Mouse (Mus musculus): ENCODE data around the gene E2f6.

The E2f6 gene

DNA sequence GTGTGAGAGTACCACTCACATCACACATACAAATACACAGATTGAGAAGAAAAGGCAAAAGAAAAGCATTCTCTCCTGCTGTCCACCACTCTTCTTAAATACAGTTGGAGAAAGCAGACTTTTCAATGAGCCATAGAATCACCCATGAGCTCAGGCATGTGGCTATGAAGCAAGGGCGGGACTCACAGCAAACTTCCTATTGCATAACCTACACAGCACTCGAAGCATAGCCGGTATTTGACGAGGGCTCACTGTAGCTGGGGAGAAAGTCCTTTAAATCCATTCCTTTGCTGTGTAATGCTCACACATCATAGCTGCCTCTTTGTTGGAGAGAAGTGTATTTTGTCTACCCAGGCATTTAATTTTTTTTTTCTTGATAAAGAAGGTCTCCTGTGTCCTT lies 64.5 kb downstream of the E2f6 start:
- Histone ChIP-seq H3K4me3 (replicated peaks; ENCODE audit: low read length) (no peak overlapping the region), H3K27me3 (ENCODE audit: insufficient read depth, low read length) (no peaks in the 10 kb centered on the region), H3K4me1 (replicated peaks; ENCODE audit: low read depth, low read length) (peaks cover 17% of the 10 kb centered on the region), H3K36me3 (ENCODE audit: insufficient read depth, low read length) (no peaks in the 10 kb centered on the region), H3K9me3 (ENCODE audit: low read length) (peaks cover 3% of the 10 kb centered on the region; the same call in 1 of the 2 replicates)
- no peak for TF ChIP-seq POU5F1 (IDR thresholded peaks at IDR 0.05; ENCODE audit: borderline replicate concordance, low read length)
- TF ChIP-seq NANOG (IDR thresholded peaks at IDR 0.05; ENCODE audit: borderline replicate concordance, low read length), result no peak

DNA sequence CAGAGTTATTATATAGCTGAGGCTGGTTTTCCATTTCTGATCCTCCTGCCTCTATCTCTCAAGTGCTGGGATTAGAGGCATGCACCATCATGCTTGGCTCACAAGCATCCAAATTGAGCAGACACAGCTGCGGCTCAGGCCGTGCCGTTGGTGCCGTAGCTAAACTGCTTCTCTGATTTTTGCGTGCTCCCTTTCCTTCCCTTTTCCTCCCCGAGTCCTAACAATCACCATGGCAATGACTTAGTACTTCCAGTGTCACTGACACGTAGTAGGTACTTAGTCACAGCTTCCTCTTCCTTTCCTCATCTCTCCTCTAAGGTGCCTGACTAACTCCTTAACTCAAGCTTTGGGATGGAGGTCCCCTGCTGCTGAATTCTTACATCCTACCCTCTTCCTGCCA lies 64.9 kb downstream of the E2f6 start:
- Histone ChIP-seq H3K27me3 (ENCODE audit: insufficient read depth, low read length) (no peaks in the 10 kb centered on the region), H3K4me1 (replicated peaks; ENCODE audit: low read depth, low read length) (peaks cover 12% of the 10 kb centered on the region), H3K9me3 (ENCODE audit: low read length) (peaks cover 3% of the 10 kb centered on the region; the same call in 1 of the 2 replicates), H3K36me3 (ENCODE audit: insufficient read depth, low read length) (no peaks in the 10 kb centered on the region), H3K4me3 (replicated peaks; ENCODE audit: low read length) (no peak overlapping the region)
- no peak for TF ChIP-seq POU5F1 (IDR thresholded peaks at IDR 0.05; ENCODE audit: borderline replicate concordance, low read length)
- TF ChIP-seq CTCF (conservative IDR thresholded peaks at IDR 0.05; ENCODE audit: low read length), result no peak
- TF ChIP-seq NANOG (IDR thresholded peaks at IDR 0.05; ENCODE audit: borderline replicate concordance, low read length), result no peak

DNA sequence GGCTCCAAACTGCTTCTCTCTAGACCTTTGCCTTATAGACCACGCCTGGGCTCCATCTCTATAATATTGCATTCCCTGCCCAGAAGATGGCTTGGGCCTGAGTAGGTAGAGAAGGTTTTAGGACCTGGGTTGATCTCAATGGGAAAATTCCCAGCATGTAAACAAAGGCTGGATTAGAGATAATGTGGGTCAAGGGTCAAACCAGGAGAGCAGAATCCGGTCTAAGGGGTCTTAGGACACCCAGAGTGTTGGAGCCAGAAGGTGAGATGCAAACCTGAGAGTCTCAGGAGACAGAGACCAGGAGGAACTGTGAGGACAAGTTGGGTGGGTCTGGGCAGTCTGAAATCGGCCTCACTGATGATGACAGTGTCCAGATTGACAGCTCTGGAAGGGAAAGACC lies 65.9 kb downstream of the E2f6 start:
- Histone ChIP-seq H3K4me3 (replicated peaks; ENCODE audit: low read length) (no peak overlapping the region), H3K4me1 (replicated peaks; ENCODE audit: low read depth, low read length) (peaks cover 8% of the 10 kb centered on the region), H3K36me3 (ENCODE audit: insufficient read depth, low read length) (no peaks in the 10 kb centered on the region), H3K9me3 (ENCODE audit: low read length) (no peaks in the 10 kb centered on the region), H3K27me3 (ENCODE audit: insufficient read depth, low read length) (no peaks in the 10 kb centered on the region)
- TF ChIP-seq NANOG (IDR thresholded peaks at IDR 0.05; ENCODE audit: borderline replicate concordance, low read length), result no peak
- no peak for TF ChIP-seq CTCF (conservative IDR thresholded peaks at IDR 0.05; ENCODE audit: low read length)
- TF ChIP-seq POU5F1 (IDR thresholded peaks at IDR 0.05; ENCODE audit: borderline replicate concordance, low read length), result no peak

DNA sequence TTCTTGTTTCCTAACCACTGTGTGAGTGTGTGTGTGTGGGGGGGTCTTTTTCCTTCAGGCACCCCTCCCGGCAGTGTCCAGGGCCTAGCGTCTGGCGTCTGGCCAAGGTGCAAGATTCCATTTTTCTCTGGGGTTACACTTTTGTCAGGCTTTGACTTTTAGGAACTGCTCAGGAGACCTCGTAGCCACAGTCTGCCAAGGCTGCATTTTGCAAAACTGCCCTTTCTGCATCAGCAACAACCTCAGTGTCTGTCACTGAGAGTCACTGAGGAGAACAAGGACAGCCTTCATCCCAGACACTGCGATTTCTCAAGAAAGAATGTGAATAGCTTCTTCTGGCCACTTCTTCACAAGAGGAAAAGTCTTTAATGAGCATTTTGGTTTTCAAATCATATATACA lies 66.4 kb downstream of the E2f6 start:
- TF ChIP-seq NANOG (IDR thresholded peaks at IDR 0.05; ENCODE audit: borderline replicate concordance, low read length) (no peak), CTCF (conservative IDR thresholded peaks at IDR 0.05; ENCODE audit: low read length) (no peak), POU5F1 (IDR thresholded peaks at IDR 0.05; ENCODE audit: borderline replicate concordance, low read length) (no peak)
- Histone ChIP-seq H3K9me3 (ENCODE audit: low read length) (no peaks in the 10 kb centered on the region), H3K36me3 (ENCODE audit: insufficient read depth, low read length) (no peaks in the 10 kb centered on the region), H3K4me3 (replicated peaks; ENCODE audit: low read length) (no peak overlapping the region), H3K27me3 (ENCODE audit: insufficient read depth, low read length) (no peaks in the 10 kb centered on the region), H3K4me1 (replicated peaks; ENCODE audit: low read depth, low read length) (peaks cover 5% of the 10 kb centered on the region; the same call in 1 of the 2 replicates)

DNA sequence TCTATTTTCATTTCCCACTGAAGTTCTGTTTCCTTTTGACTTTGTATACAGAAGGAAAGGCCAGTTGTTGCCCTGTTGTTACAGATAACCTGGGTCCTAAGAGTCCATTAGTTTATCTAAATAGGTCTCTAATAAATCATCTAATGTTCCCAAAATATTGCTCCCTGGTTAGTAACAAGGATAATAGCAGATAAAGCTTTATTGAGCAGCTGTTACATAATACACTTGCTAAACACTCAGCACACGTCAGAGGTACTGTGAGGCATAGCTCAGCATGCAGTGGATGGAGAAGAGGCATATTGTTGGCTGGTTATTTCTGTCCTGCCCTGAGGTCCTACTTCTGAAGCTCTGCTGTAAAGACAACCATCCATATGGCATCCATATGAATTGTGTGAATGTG lies 66.9 kb downstream of the E2f6 start:
- Histone ChIP-seq H3K9me3 (ENCODE audit: low read length) (no peaks in the 10 kb centered on the region), H3K36me3 (ENCODE audit: insufficient read depth, low read length) (no peaks in the 10 kb centered on the region), H3K4me1 (replicated peaks; ENCODE audit: low read depth, low read length) (peaks cover 7% of the 10 kb centered on the region), H3K4me3 (replicated peaks; ENCODE audit: low read length) (no peak overlapping the region), H3K27me3 (ENCODE audit: insufficient read depth, low read length) (no peaks in the 10 kb centered on the region)
- TF ChIP-seq NANOG (IDR thresholded peaks at IDR 0.05; ENCODE audit: borderline replicate concordance, low read length), result no peak
- no peak for TF ChIP-seq POU5F1 (IDR thresholded peaks at IDR 0.05; ENCODE audit: borderline replicate concordance, low read length)
- no peak for TF ChIP-seq CTCF (conservative IDR thresholded peaks at IDR 0.05; ENCODE audit: low read length)

DNA sequence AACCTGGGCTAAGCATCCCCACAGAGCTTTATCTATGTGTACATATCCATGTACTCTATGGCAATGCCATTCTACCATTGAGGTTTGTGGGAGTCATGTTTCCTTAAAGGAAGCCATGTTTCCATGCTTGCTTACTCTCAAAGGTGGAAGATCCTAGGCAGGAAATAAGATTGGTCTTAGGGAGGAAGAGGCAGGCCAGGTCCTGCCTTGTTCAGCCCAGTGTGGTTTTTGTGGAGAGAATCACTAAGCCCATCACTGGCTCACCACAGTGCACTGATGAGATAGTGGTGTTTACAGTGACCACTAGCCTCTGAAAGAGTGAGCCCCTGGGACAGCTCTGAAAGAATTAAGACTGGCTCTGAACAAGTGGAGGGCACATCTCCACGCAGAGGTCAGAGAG lies 68.6 kb downstream of the E2f6 start:
- Histone ChIP-seq H3K36me3 (ENCODE audit: insufficient read depth, low read length) (no peaks in the 10 kb centered on the region), H3K9me3 (ENCODE audit: low read length) (no peaks in the 10 kb centered on the region), H3K4me1 (replicated peaks; ENCODE audit: low read depth, low read length) (peaks cover 4% of the 10 kb centered on the region; the same call in 1 of the 2 replicates), H3K4me3 (replicated peaks; ENCODE audit: low read length) (no peak overlapping the region), H3K27me3 (ENCODE audit: insufficient read depth, low read length) (no peaks in the 10 kb centered on the region)
- no peak for TF ChIP-seq POU5F1 (IDR thresholded peaks at IDR 0.05; ENCODE audit: borderline replicate concordance, low read length)
- no peak for TF ChIP-seq CTCF (conservative IDR thresholded peaks at IDR 0.05; ENCODE audit: low read length)
- no peak for TF ChIP-seq NANOG (IDR thresholded peaks at IDR 0.05; ENCODE audit: borderline replicate concordance, low read length)

DNA sequence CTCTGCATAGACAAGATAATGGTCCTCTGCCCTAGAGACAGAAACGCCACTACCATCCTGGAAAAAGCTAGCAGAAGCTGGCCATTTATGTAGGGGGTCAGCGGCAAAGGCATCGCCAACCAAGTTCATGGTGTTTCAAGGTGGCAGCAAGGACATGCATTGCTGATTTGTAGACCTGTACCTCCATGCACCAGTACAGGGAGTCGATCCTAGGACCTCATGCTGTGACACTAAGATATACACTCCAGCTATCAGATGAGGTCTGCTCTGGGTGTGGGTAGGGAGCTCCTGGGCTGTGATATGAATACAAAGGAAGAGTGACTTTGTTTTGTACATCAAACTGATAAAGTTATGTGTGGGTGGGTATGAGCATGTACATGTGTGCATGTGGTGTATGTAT lies 69.3 kb downstream of the E2f6 start:
- peaks cover 4% of the 10 kb centered on the region; the same call in 1 of the 2 replicates for H3K4me1 ChIP-seq (replicated peaks; ENCODE audit: low read depth, low read length)
- H3K27me3 ChIP-seq (ENCODE audit: insufficient read depth, low read length), result no peaks in the 10 kb centered on the region
- H3K4me3 ChIP-seq (replicated peaks; ENCODE audit: low read length), result no peak overlapping the region
- H3K9me3 ChIP-seq (ENCODE audit: low read length), result no peaks in the 10 kb centered on the region
- TF ChIP-seq POU5F1 (IDR thresholded peaks at IDR 0.05; ENCODE audit: borderline replicate concordance, low read length) (no peak), CTCF (conservative IDR thresholded peaks at IDR 0.05; ENCODE audit: low read length) (no peak), NANOG (IDR thresholded peaks at IDR 0.05; ENCODE audit: borderline replicate concordance, low read length) (no peak)
- H3K36me3 ChIP-seq (ENCODE audit: insufficient read depth, low read length), result no peaks in the 10 kb centered on the region

DNA sequence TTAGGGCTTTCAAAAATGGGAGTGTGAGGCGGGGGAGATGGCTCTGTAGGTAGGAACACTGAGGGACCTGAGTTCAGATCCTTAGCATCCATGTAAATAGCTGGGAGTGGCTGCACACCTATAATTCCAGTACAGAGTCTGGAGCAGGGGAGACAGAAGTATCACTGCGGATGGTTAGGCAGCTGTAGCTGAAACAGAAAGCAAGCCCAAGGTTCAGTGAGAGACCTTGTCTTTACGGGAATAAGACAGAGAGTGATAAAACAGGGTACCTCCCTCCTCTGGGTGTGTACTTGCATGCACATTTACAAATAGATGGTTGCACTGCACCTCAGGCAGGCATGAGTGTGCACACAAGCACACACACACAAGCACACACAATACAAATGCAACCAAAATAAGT lies 71.7 kb downstream of the E2f6 start:
- H3K36me3 ChIP-seq (ENCODE audit: insufficient read depth, low read length), result no peaks in the 10 kb centered on the region
- no peaks in the 10 kb centered on the region for H3K9me3 ChIP-seq (ENCODE audit: low read length)
- no peaks in the 10 kb centered on the region for H3K27me3 ChIP-seq (ENCODE audit: insufficient read depth, low read length)
- no peak overlapping the region for H3K4me3 ChIP-seq (replicated peaks; ENCODE audit: low read length)
- peaks cover 4% of the 10 kb centered on the region; the same call in 1 of the 2 replicates for H3K4me1 ChIP-seq (replicated peaks; ENCODE audit: low read depth, low read length)
- TF ChIP-seq CTCF (conservative IDR thresholded peaks at IDR 0.05; ENCODE audit: low read length) (no peak), POU5F1 (IDR thresholded peaks at IDR 0.05; ENCODE audit: borderline replicate concordance, low read length) (no peak), NANOG (IDR thresholded peaks at IDR 0.05; ENCODE audit: borderline replicate concordance, low read length) (no peak)

DNA sequence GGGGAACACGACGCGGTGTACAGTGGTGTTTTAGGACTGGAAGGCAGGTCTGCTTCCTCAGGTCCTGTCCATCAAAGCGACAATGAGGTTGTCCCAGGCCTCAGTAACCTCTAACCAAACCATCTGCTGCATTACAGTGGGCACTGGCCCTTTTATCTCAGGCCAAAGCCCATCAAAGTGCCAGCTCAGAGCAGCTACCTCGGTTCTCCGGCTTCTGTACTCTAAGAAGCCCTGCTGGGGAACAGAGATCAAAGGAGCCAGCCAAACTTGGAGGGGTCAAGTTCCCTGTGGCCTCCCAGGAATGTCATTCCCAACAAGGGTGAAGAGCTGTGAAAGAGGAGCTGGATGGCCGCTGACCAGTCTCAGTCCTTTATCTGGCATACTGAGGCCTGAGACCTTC lies 72.3 kb downstream of the E2f6 start:
- H3K36me3 ChIP-seq (ENCODE audit: insufficient read depth, low read length), result no peaks in the 10 kb centered on the region
- no peak for TF ChIP-seq POU5F1 (IDR thresholded peaks at IDR 0.05; ENCODE audit: borderline replicate concordance, low read length)
- TF ChIP-seq CTCF (conservative IDR thresholded peaks at IDR 0.05; ENCODE audit: low read length), result no peak
- TF ChIP-seq NANOG (IDR thresholded peaks at IDR 0.05; ENCODE audit: borderline replicate concordance, low read length), result no peak
- H3K27me3 ChIP-seq (ENCODE audit: insufficient read depth, low read length), result 0 out of 2 replicates have a peak, but pooled peaks cover 2% of the 10 kb centered on the region
- H3K4me3 ChIP-seq (replicated peaks; ENCODE audit: low read length), result no peak overlapping the region
- H3K4me1 ChIP-seq (replicated peaks; ENCODE audit: low read depth, low read length), result peaks cover 4% of the 10 kb centered on the region; the same call in 1 of the 2 replicates
- no peaks in the 10 kb centered on the region for H3K9me3 ChIP-seq (ENCODE audit: low read length)
